Mouse (Mus musculus) kidney, postnatal 4 days (tissue): ENCODE data around the gene Ctcf.

Experiments used
- DNase-seq, 2 experiments: peaks; one replicate each; pipeline ENCODE4 v3.0.0; 2021; ENCODE audit warnings: mixed read lengths in 2 of 2

Gene Ctcf

DNA sequence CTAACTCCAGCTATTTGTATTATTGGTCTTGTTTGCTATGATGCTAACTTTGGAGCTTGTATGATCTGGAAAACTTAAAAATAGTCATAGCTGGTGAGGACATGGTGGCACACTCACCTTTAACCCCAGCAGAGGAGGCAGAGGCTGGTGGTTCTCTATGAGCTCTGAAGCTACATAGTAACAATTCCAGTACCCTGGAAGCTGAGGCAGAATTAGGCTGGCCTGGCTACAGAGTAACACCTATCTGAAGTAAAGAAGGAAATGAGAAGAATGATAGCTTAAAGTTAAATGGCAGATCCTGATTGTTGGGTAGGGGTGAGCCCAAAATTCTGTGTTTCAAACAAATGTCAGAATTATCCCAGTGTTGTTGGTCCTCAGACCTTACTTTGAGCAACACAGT lies 21.3 kb downstream of the Ctcf start:
- DNase-seq, result no peak

GRCm38 (mm10) chr8:105661167-105661566 lies 24.8 kb downstream of the Ctcf start:
- peak; percentile 12 to 34 for DNase-seq

DNA sequence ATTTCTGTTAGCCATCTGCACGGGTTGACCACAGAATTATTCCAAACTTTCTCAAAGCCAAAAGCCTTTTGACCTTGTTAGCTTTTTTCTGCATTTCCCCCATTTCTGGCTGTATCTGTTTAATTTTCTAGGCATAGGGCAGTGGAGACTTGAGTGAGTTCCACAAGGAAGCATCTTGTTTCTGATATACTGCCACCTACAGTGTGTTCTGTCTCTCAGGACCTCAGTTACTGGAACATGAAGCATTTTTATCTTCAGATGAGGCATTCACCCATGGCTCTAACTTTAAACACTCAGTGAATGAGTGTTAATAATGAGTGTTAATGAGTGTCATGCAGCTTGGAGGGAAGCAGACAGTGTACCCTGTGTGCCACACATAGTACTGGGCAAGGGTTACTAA lies 41.5 kb downstream of the Ctcf start:
- DNase-seq, result no peak

DNA sequence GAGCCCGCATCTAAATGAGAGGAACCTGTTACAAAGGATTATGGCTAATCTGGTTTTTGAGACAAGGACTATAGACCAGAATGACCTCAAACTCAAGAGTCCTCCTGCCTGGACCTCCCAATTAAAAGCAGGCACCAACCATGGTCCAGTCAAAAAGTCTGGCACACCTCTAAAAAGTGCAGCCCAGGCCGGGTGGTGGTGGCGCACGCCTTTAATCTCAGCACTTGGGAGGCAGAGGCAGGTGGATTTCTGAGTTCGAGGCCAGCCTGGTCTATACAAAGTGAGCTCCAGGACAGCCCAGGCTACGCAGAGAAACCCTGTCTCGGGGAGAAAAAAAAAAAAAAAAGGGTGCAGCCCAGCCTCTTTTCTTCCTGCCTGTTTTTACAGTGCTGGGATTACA lies 49.0 kb downstream of the Ctcf start:
- no peak for DNase-seq

- peak; percentile 84 to 86 for DNase-seq
Observed at GRCm38 (mm10) chr8:105685796-105686308, 49.5 kb downstream of the Ctcf start, which contains the start of gene Carmil2. Gene Carmil2 (plus strand): TSS chr8:105686274.

GRCm38 (mm10) chr8:105686551-105686950 lies 50.2 kb downstream of the Ctcf start:
- no peak for DNase-seq

- DNase-seq, result no peak
Observed at GRCm38 (mm10) chr8:105687512-105687911, 51.1 kb downstream of the Ctcf start.

DNA sequence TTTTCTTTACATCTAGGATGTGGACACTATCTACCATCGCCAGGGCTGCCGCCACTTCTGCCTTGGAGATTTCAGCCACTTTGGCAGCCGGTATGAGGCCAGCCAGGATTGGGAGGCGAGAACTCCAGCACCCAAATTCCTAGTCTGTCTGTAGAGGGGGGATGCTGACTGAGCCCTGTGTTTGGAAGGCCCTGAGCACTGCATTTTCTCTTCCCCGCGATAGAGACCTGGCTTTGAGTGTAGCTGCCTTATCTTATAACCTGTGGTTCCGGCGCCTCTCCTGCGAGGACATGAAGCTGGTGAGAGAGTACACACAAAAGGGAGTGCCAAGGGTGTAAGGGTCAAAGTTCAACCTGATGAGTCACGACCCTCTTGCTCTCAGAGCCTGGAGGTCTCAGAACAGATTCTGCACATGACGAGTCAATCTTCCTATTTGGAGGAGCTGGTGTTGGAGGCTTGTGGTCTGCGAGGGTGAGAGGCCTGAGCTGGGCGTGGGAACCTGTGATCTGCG lies 51.9 kb downstream of the Ctcf start:
- DNase-seq, result no peak

- no peak for DNase-seq
Observed at GRCm38 (mm10) chr8:105689256-105689982, 53.1 kb downstream of the Ctcf start.

DNA sequence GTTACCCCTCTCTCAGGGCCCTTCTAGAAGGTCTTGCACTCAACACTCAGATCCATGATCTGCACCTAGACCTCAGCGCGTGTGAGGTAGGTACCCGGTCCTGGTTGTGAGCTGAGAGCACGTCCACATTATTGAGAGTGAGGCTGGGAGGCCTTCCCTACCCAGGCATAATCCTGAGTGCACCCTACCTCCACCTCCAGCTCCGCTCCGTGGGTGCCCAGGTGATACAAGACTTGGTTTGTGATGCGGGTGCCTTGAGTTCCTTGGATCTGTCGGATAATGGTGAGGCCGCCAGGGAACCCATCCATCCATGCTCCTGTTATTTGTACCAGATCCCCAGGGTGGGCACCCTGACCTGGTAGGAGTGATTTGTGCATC lies 53.6 kb downstream of the Ctcf start:
- no peak for DNase-seq

GRCm38 (mm10) chr8:105690978-105691377 lies 54.6 kb downstream of the Ctcf start:
- DNase-seq, result peak in 1 of 2 experiments; percentile 1

- no peak for DNase-seq
Observed at GRCm38 (mm10) chr8:105692449-105693182, 56.2 kb downstream of the Ctcf start.

DNA sequence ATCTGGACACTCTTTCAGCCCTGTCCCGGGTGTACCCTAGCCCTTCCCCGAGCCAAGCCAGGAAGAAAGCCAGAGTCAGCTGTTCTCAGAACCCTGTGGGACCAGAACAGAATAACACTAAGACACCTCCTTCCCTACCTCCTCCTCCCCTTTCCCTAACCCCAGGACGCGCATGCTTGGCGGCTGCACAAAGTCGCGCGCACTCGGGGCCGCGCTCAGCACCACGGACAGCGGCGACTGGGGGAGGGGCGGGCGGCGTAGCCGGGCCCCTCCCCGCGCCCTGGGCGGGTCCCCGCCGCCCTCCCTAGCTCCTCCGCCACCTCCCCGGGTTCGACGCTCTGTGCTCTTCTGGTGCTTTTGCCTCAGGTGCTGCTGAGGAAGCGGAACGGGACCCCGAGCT lies 57.3 kb downstream of the Ctcf start:
- DNase-seq, result peak; percentile 86

GRCm38 (mm10) chr8:105694051-105694799 lies 57.9 kb downstream of the Ctcf start:
- DNase-seq, result peak in 1 of 2 experiments; percentile 35

- DNase-seq, result no peak
Observed at GRCm38 (mm10) chr8:105695080-105695780, 58.9 kb downstream of the Ctcf start.

- DNase-seq, result no peak
Observed at GRCm38 (mm10) chr8:105697196-105697780, 60.9 kb downstream of the Ctcf start.

GRCm38 (mm10) chr8:105698734-105699133 lies 62.4 kb downstream of the Ctcf start:
- no peak for DNase-seq

GRCm38 (mm10) chr8:105699488-105700215 lies 63.3 kb downstream of the Ctcf start:
- no peak for DNase-seq

DNA sequence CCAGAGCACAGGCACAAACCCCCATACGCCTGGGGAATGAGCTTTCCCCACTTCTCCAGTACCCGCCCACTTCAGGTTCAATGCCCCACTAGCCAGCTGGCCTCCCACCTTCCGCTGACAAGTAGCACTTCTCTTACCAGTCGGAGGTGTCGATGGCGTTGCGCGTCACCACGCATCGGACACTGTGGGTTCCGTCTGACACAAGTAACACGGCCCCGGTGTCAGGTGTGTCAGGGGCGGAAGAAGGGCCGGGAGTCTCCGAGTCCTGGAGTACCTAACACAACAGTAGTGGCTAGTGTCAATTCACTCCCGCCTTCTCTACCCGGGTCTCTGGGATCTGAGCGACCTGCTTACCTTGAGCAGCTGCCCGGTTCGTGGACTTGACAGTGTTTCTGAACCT lies 64.2 kb downstream of the Ctcf start:
- peak; percentile 66 to 77 for DNase-seq

DNA sequence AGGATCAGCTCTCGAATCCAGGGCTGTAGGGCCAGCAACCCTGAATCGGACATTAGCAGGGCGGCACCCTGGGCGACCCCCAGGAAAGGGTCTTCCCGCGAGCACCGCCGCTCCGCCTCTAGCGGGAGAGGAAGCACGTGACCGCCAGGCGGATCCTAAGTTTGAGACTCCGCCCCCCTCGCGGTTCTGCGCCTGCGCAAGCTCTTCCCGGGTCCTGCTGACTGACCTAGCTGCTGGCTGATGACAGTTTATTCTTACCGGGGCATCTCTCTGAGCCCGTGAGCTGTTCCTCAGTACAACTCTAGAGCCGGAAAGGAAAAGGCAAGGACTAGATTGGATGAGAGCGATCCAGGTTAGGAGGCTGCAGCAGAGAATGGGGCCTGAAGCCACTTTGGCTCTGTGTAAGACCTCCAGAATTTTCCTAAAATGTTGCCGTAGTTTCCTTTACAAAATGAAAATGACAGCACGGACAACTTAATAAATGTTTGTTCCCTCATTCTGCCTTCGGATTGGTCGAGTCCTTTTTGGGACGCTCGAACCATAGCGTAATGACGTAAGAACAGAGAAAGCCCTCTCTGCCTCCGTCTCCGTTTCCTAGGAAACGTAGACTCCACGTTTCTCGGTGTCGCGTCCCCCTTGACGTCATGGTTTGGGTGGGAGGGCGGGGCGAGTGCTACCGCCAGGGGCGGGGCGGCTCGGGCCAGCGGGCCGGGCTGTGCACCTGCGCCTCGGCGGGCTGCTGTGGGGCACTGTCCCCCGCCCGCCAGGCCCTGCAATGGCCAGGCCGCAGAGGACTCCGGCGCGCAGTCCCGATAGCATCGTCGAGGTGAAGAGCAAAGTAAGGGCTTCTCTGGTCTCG lies 64.8 kb downstream of the Ctcf start, which contains the start of the genes Acd and Pard6a:
Gene Acd (minus strand): TSS at position 137 of the 859 bp plus-strand sequence.
Gene Pard6a (plus strand): TSS at position 183 of the 859 bp plus-strand sequence.
- DNase-seq, result peak; percentile 97
